Mouse (Mus musculus) kidney, adult 2 months (tissue): ENCODE measurements around the gene Gm10491.

ENCODE experiments used
- CTCF ChIP-seq: fragments of 200-500 bp; conservative IDR thresholded peaks from 2 replicates; pipeline ENCODE4 v1.5.1; 2011; ENCODE audit warnings: low read depth, mild to moderate bottlenecking, control low read depth, low read length, moderate library complexity, mixed read lengths; ENCODE audit not compliant: insufficient read depth, insufficient read length
- POLR2A ChIP-seq: fragments of 200-500 bp; IDR thresholded peaks from one replicate; pipeline ENCODE4 v1.6.1; 2011; ENCODE audit warnings: low read depth, low read length, control low read depth

- no peak for TF ChIP-seq POLR2A
- TF ChIP-seq CTCF = no peak
Measured at GRCm38 (mm10) chrX:7898211-7898610, 9.4 kb downstream of the Gm10491 start.
